Mouse (Mus musculus) heart, embryonic 11.5 days (tissue): ENCODE data around the gene Fancb. TPM values are rescaled to one million over a fixed set of nuclear protein-coding genes. Genes with fewer than 3 reads are reported as not detected.

Source experiments
- ATAC-seq: fragments of 200-750 bp; cut with Nextera tagmentation; replicated peaks from 2 replicates; pipeline ENCODE4 v1.8.0; 2017; ENCODE audit warnings: moderate library complexity; ENCODE audit not compliant: insufficient number of reproducible peaks, low FRiP score, low TSS enrichment
- H3K27ac ChIP-seq: fragments of 300-500 bp; sonication (generic); 2 replicates; pipeline ENCODE4 v1.5.1; 2014; ENCODE audit warnings: mild to moderate bottlenecking, low read depth, low read length
- H3K27me3 ChIP-seq: fragments of 300-500 bp; sonication (generic); 2 replicates; pipeline ENCODE4 v1.6.1; 2014; ENCODE audit warnings: mild to moderate bottlenecking, low read length, mixed read lengths; ENCODE audit not compliant: control insufficient read depth, insufficient read depth
- H3K36me3 ChIP-seq: fragments of 300-500 bp; sonication (generic); 2 replicates; pipeline ENCODE4 v1.6.1; 2014; ENCODE audit warnings: mild to moderate bottlenecking, low read length, moderate library complexity, mixed read lengths; ENCODE audit not compliant: control insufficient read depth, insufficient read depth
- H3K4me1 ChIP-seq: fragments of 300-500 bp; sonication (generic); 2 replicates; pipeline ENCODE4 v1.6.1; 2014; ENCODE audit warnings: low read length; ENCODE audit not compliant: control insufficient read depth, insufficient read depth
- H3K4me2 ChIP-seq: fragments of 300-500 bp; sonication (generic); 2 replicates; pipeline ENCODE4 v1.6.1; 2014; ENCODE audit warnings: mild to moderate bottlenecking, moderate library complexity
- H3K4me3 ChIP-seq: fragments of 300-500 bp; sonication (generic); 2 replicates; pipeline ENCODE4 v1.5.1; 2014; ENCODE audit warnings: low read depth, low read length
- H3K9ac ChIP-seq: fragments of 300-500 bp; sonication (generic); 2 replicates; pipeline ENCODE4 v1.6.1; 2014; ENCODE audit warnings: mild to moderate bottlenecking, low read depth, low read length, moderate library complexity
- H3K9me3 ChIP-seq: fragments of 300-500 bp; sonication (generic); replicated peaks from 2 replicates; pipeline ENCODE4 v1.6.1; 2016; ENCODE audit warnings: low read length; ENCODE audit not compliant: control insufficient read depth
- WGBS: fragments of 180-500 bp; shearing (Covaris S2); extraction: QIAGEN DNeasy Blood & Tissue Kit; methylation state at CpG from one replicate; pipeline ENCODE4 v1.1.7; 2014; ENCODE audit not compliant: insufficient replicate concordance; 5-methylcytosine and 5-hydroxymethylcytosine counted together
- polyA plus RNA-seq: library from polyadenylated mRNA; unstranded; fragments of >200 nt; fragmentation: Nextera tagmentation; extraction: Ambion mirVana; gene quantifications from 2 replicates; pipeline ENCODE4 v1.2.1, GENCODE M21; 2014

Fancb gene
- 6.3 and 8.1 TPM in 2 replicates for polyA plus RNA-seq

DNA sequence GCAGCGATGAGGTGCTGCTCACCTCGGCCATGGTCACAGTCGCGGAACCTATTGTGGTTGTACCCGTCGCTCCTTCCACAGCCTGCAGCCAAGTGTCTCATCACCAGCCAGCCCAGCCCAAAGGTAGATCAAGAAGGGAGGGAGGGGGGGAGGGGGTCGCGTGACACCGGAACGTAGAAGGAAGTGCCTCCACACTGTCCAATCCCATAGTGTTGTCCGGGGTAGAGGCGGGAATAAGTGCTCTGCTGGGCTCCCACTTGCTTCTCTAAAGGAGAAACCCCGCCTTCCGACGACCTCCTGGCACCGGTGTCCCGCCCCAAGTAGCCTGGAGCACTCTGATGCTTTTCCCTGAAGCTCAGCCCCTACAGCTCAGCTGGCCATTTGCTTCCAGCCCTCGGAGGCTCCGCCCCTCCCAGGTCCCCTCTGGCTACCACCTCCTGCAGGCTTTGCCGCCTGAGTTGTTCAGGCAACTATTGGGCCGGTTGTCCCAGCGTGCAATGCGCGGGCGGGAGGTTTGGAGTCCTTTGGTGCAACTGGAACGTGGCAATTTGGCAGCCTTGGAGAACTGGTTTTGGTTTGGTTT lies at the start of gene Fancb, which contains the start of gene Mospd2:
Gene Fancb (plus strand): TSS at position 400 of the 583 bp plus-strand sequence.
Gene Mospd2 (minus strand): TSS at position 183 of the 583 bp plus-strand sequence.
- peak; percentile 100 for ATAC-seq
- Histone ChIP-seq H3K4me3 (peak within 1 kb of the TSS; percentile 60), H3K27me3 (no peaks in the 10 kb centered on the region), H3K4me2 (peak within 1 kb of the TSS; percentile 64), H3K36me3 (no peaks in the 10 kb centered on the region), H3K9ac (peak within 1 kb of the TSS; percentile 69), H3K9me3 (no peaks in the 10 kb centered on the region), H3K4me1 (no peaks in the 10 kb centered on the region), H3K27ac (0 out of 2 replicates have a peak within 1 kb of the TSS, but pooled peaks have one; percentile 3)
- WGBS: 15% methylated on average over 24 of the region's 26 CpGs

DNA sequence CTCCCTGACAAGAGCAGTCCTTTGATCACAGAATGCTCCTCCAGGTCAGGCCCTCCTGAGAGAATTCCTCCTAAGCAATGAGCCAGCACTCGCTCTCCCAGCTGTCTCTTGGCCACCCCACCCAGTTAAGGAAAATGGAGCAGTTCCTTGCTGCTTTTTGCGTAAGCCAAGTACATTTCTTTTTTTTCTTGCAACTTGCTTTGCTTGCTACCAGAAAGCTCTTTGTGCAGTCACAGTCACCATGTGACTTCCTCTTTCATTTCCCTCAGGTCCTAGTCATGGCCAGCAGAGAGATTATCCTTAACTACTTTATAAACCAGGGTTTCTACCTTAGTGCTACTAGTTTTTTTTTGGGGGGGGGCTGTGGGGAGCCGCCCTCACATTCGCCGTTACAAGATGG lies 38.9 kb upstream of the Fancb start:
- ATAC-seq: no peak
- no peak overlapping the region for H3K27ac ChIP-seq
- no peak overlapping the region for H3K4me3 ChIP-seq
- no peak overlapping the region for H3K4me2 ChIP-seq
- no peaks in the 10 kb centered on the region for H3K27me3 ChIP-seq
- H3K36me3 ChIP-seq: no peaks in the 10 kb centered on the region; the same call in 1 of the 2 replicates
- WGBS: 92% methylated on average over 5 of the region's 5 CpGs
- H3K9me3 ChIP-seq: no peaks in the 10 kb centered on the region
- no peak overlapping the region for H3K9ac ChIP-seq
- H3K4me1 ChIP-seq: no peaks in the 10 kb centered on the region

DNA sequence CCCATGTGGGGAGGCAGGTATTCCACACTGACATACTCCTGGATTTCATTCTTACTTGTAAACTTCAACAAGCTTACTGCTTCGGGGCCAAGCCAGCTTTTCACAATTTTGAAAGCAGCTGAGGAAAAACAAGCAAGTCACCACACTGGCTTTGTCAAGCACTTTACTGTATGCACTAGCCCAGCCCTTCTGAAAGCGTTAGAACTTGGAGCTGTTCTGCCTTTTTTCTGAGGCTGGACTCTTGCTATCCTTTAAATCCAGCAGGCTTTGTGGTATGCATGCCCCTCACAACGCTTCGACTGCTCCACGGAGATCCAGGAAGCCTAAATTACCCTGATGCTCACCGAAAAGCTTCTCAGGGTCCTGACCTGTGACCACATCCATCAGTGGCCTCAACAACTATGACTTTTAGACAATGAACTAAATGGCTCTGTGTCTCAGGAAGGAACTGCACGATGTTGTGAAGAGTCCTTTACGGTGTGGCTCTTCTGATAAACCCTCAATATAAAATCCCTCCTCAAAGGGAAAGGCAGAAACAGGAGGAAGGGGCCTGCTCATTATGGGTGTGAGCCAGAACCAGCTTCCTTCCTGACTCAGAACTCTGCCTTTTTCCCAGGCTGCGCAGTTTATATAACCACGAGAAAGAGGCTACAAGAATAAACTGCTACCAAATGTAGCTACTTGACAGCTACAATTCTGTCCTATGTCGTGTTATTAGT lies 28.4 kb upstream of the Fancb start:
- Histone ChIP-seq H3K9me3 (no peaks in the 10 kb centered on the region), H3K36me3 (no peaks in the 10 kb centered on the region), H3K27ac (no peak overlapping the region), H3K9ac (no peak overlapping the region), H3K4me3 (no peak overlapping the region), H3K4me2 (no peak overlapping the region), H3K27me3 (no peaks in the 10 kb centered on the region), H3K4me1 (no peaks in the 10 kb centered on the region)
- 64% methylated on average over 11 of the region's 11 CpGs for WGBS
- no peak for ATAC-seq

DNA sequence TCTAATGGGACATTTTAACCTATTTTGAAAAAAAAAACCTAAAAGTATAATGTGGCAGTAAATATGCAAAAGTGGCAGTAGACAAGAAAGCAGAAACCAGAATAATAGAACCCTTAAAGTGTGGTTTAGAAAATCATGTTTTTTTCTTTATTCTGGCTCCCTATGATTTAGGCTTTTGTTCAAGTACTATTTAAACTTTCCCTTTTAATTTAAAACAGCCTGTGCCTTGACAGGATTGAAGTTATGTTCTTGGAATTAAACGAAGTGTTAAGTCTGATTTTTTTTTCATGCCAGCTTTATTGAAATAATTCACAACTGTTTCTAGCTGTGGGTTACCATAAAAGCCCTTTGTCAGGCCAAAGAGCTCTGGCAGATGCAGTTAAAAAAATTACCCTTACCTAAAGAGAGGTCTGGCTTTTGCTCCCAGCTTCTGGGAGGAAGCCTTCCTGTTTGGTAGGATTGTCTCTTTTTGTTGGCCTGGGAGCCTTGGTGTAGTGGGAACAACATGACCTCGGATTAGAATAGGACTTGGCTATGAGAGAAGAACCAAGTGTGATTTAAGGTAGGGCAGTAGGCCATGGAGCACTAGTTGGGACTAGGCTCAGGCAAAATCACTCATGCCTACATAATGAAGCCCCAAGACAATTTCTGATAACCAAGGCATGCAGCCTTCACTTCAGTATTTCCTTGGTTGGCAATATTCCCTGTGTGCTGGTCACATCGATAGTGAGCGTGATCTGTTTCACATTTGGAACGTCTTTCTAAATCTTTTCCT lies 27.6 kb upstream of the Fancb start:
- Histone ChIP-seq H3K4me1 (no peaks in the 10 kb centered on the region), H3K27ac (no peak overlapping the region), H3K36me3 (no peaks in the 10 kb centered on the region), H3K9me3 (no peaks in the 10 kb centered on the region), H3K27me3 (no peaks in the 10 kb centered on the region), H3K9ac (no peak overlapping the region), H3K4me2 (no peak overlapping the region), H3K4me3 (no peak overlapping the region)
- WGBS: 75% methylated on average over 5 of the region's 5 CpGs
- ATAC-seq: no peak

DNA sequence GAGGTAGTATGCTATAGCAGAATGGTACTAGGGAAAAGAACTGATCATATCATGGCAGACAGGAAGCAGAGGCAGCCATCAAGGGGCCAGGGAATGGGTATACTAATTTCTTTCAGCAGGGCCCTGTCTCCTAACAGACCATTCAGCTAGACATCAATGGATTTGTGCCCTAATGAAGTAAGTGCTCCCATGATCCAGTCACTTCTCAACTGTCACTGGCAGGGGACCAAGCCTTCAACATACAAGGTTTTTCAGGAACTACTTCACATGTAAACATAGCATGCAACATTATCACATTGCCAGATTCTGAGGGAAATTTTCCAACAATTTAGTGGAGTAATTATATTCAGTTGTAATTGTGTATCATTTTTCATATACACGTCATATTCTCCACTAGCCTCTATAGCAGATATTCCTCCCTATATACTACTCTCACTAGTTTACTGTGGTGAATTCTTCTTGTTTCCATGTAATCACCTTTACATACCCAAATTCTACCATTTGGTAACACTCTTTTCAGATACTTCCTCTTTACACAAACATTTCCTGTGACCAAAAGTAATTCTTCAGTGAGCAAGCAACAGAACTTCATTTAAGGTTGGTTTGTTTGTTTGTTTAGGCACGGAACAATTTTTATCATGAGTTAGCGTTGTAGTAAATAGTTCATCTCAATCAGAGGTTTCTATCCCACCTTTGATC lies 14.5 kb upstream of the Fancb start:
- ATAC-seq: no peak
- Histone ChIP-seq H3K4me1 (no peaks in the 10 kb centered on the region), H3K27ac (no peak overlapping the region), H3K4me3 (no peak overlapping the region), H3K9me3 (no peaks in the 10 kb centered on the region), H3K4me2 (no peak overlapping the region), H3K36me3 (no peaks in the 10 kb centered on the region), H3K9ac (no peak overlapping the region), H3K27me3 (no peaks in the 10 kb centered on the region)
- 83% methylated on average over 3 of the region's 3 CpGs for WGBS

DNA sequence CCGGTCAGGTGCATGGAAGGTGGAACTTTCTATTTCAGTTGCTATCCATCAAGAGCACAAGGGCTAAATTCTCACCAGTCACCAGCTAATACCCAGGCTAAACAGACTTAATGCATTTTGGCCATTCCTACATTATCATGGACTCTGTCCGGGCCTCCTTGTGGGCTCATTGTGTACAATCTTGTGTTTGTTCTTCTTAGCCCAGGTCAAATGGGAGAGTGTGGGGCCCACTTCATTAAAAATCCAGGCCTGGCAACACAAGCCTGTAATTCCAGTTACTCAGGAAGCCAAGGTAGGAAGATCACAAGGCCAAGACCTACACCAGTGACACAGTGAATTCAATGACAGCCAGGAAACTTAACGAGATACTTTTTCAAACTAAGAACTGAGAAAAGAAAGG lies 9.2 kb upstream of the Fancb start:
- Histone ChIP-seq H3K36me3 (no peaks in the 10 kb centered on the region), H3K4me3 (no peak overlapping the region), H3K9me3 (no peaks in the 10 kb centered on the region), H3K4me1 (no peaks in the 10 kb centered on the region), H3K9ac (no peak overlapping the region), H3K4me2 (no peak overlapping the region), H3K27ac (no peak overlapping the region), H3K27me3 (no peaks in the 10 kb centered on the region)
- ATAC-seq: no peak
- 83% methylated on average over 3 of the region's 3 CpGs for WGBS

DNA sequence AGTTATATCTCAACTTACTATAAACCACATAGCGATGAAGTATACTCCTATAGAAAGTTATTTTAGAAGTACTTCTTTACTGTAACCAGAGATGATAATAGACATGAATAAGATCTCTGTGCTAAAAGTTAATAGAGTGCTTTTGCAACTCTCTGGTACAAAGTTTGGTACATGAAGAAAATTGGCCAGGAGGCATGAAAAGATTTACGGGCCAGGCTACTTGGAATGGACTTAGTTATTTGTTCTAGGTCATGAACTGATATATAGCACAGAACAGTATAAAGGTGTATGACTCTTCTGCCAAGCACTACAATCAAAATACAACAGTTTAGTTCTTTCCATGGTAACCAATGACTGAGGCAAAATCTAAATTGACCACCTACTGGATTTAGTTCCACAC lies 1.5 kb upstream of the Fancb start:
- no peaks in the 10 kb centered on the region for H3K4me1 ChIP-seq
- H3K4me3 ChIP-seq: no peak overlapping the region
- ATAC-seq: no peak
- WGBS: 87% methylated on average over 2 of the region's 2 CpGs
- H3K9ac ChIP-seq: no peak overlapping the region
- no peaks in the 10 kb centered on the region for H3K9me3 ChIP-seq
- H3K27me3 ChIP-seq: no peaks in the 10 kb centered on the region
- no peaks in the 10 kb centered on the region for H3K36me3 ChIP-seq
- H3K4me2 ChIP-seq: no peak overlapping the region
- no peak overlapping the region for H3K27ac ChIP-seq

DNA sequence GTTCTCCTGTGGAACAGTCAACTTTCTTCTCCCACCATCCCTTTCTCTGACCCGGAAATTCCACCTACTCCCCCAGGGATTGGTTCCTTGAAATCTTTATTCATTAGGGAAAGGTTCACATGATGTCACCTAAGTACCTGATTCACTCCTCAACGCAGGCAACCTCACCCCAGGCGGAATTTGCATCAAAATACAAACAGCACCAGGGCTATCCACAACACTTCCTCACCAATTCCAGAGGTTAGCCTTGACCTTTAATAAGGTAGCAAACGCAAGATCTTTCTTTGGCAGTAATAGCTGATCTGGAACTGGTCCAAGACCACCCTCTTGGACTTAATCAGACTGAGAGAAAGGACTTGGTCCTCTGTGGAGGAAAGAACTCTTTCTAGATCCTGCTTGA lies 22.7 kb downstream of the Fancb start:
- no peak for ATAC-seq
- Histone ChIP-seq H3K36me3 (no peaks in the 10 kb centered on the region), H3K4me3 (no peak overlapping the region), H3K4me2 (no peak overlapping the region), H3K4me1 (no peaks in the 10 kb centered on the region), H3K27ac (no peak overlapping the region), H3K9ac (no peak overlapping the region), H3K27me3 (no peaks in the 10 kb centered on the region), H3K9me3 (no peaks in the 10 kb centered on the region)
- 27% methylated on average over 4 of the region's 4 CpGs for WGBS
